Mouse (Mus musculus) kidney, adult 2 months (tissue): Measurements from ENCODE around the gene Tatdn3.

ENCODE experiments used
- CTCF ChIP-seq: fragments of 200-500 bp; conservative IDR thresholded peaks from 2 replicates; pipeline ENCODE4 v1.5.1; 2011; ENCODE audit warnings: low read depth, mild to moderate bottlenecking, control low read depth, low read length, moderate library complexity, mixed read lengths; ENCODE audit not compliant: insufficient read depth, insufficient read length
- POLR2A ChIP-seq: fragments of 200-500 bp; IDR thresholded peaks from one replicate; pipeline ENCODE4 v1.6.1; 2011; ENCODE audit warnings: low read depth, low read length, control low read depth

DNA sequence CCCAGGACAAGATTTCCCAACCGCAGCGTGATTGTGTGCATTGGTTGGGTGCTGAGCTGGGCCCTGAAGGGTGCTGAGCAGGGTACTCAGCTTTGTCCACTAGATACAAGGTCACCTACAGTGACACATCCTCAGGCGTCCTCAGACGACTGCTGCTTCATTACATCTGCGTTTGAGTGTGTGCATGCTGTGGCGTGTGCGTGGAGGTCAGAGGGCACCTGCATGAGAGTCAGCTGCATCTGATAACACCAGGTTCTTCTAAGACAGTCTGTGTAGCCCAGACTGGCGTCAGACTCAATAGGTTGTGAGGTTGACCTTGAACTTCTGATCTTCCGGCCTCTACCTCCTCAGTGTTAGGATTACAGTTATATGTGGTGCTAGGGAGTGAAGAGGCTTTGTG is 42.5 kb upstream of the Tatdn3 start:
- no peak for TF ChIP-seq POLR2A
- TF ChIP-seq CTCF = no peak
